Mouse (Mus musculus): Measurements from ENCODE around the gene Prkch. TPM values are rescaled to one million over a fixed set of nuclear protein-coding genes. Genes with fewer than 3 reads are reported as not detected.

Prkch gene
- polyA plus RNA-seq, 1 experiment = 12.5 TPM

- TF ChIP-seq CTCF (IDR thresholded peaks at IDR 0.05; ENCODE audit: extremely low read depth, insufficient read depth, insufficient read length, insufficient replicate concordance) (no peak), POLR2A (IDR thresholded peaks at IDR 0.05; ENCODE audit: low read depth, low read length) (no peak)
- Histone ChIP-seq H3K27ac (ENCODE audit: insufficient read depth, low read length) (0 out of 2 replicates have a peak overlapping the region, but pooled peaks have one; percentile 9), H3K27me3 (ENCODE audit: control insufficient read depth, insufficient read depth, low read length) (no peaks in the 10 kb centered on the region), H3K4me3 (ENCODE audit: extremely low read depth, insufficient read depth, insufficient read length) (no peak overlapping the region), H3K36me3 (ENCODE audit: control insufficient read depth, insufficient read depth, low read length) (no peaks in the 10 kb centered on the region), H3K4me1 (ENCODE audit: control insufficient read depth, insufficient read depth, insufficient read length) (peaks cover 6% of the 10 kb centered on the region; the same call in 1 of the 2 replicates)
- no peak for DNase-seq (ENCODE audit: low read depth in 1 of 2, low spot score in 2 of 2)
- WGBS = 89% methylated on average over 13 of the region's 13 CpGs
These were observed 101.3 kb downstream of the Prkch start for GRCm38 (mm10) chr12:73685875-73686274.

GRCm38 (mm10) chr12:73686456-73686855 is 101.9 kb downstream of the Prkch start:
- H3K4me3 ChIP-seq (ENCODE audit: extremely low read depth, insufficient read depth, insufficient read length) = no peak overlapping the region
- no peak for DNase-seq (ENCODE audit: low read depth in 1 of 2, low spot score in 2 of 2)
- peak overlapping the region; percentile 71; the same call in 1 of the 2 replicates for H3K27ac ChIP-seq (ENCODE audit: insufficient read depth, low read length)
- H3K27me3 ChIP-seq (ENCODE audit: control insufficient read depth, insufficient read depth, low read length) = no peaks in the 10 kb centered on the region
- no peak for TF ChIP-seq POLR2A (IDR thresholded peaks at IDR 0.05; ENCODE audit: low read depth, low read length)
- TF ChIP-seq CTCF (IDR thresholded peaks at IDR 0.05; ENCODE audit: extremely low read depth, insufficient read depth, insufficient read length, insufficient replicate concordance) = no peak
- H3K36me3 ChIP-seq (ENCODE audit: control insufficient read depth, insufficient read depth, low read length) = no peaks in the 10 kb centered on the region
- H3K4me1 ChIP-seq (ENCODE audit: control insufficient read depth, insufficient read depth, insufficient read length) = peaks cover 6% of the 10 kb centered on the region; the same call in 1 of the 2 replicates
- WGBS = 86% methylated on average over 5 of the region's 5 CpGs

- no peak for DNase-seq (ENCODE audit: low read depth in 1 of 2, low spot score in 2 of 2)
- no peak for TF ChIP-seq CTCF (IDR thresholded peaks at IDR 0.05; ENCODE audit: extremely low read depth, insufficient read depth, insufficient read length, insufficient replicate concordance)
- no peak for TF ChIP-seq POLR2A (IDR thresholded peaks at IDR 0.05; ENCODE audit: low read depth, low read length)
- H3K4me3 ChIP-seq (ENCODE audit: extremely low read depth, insufficient read depth, insufficient read length) = no peak overlapping the region
- WGBS = 38% methylated on average over 20 of the region's 20 CpGs
- no peaks in the 10 kb centered on the region for H3K27me3 ChIP-seq (ENCODE audit: control insufficient read depth, insufficient read depth, low read length)
- peak overlapping the region; percentile 71 for H3K27ac ChIP-seq (ENCODE audit: insufficient read depth, low read length)
- peaks cover 6% of the 10 kb centered on the region; the same call in 1 of the 2 replicates for H3K4me1 ChIP-seq (ENCODE audit: control insufficient read depth, insufficient read depth, insufficient read length)
- no peaks in the 10 kb centered on the region for H3K36me3 ChIP-seq (ENCODE audit: control insufficient read depth, insufficient read depth, low read length)
These were observed 102.8 kb downstream of the Prkch start for GRCm38 (mm10) chr12:73687077-73688035.

- H3K36me3 ChIP-seq (ENCODE audit: control insufficient read depth, insufficient read depth, low read length) = no peaks in the 10 kb centered on the region
- H3K27me3 ChIP-seq (ENCODE audit: control insufficient read depth, insufficient read depth, low read length) = no peaks in the 10 kb centered on the region
- H3K4me3 ChIP-seq (ENCODE audit: extremely low read depth, insufficient read depth, insufficient read length) = no peak overlapping the region
- TF ChIP-seq CTCF (IDR thresholded peaks at IDR 0.05; ENCODE audit: extremely low read depth, insufficient read depth, insufficient read length, insufficient replicate concordance) = no peak
- TF ChIP-seq POLR2A (IDR thresholded peaks at IDR 0.05; ENCODE audit: low read depth, low read length) = no peak
- WGBS = 26% methylated on average over 4 of the region's 4 CpGs
- no peaks in the 10 kb centered on the region; the same call in 1 of the 2 replicates for H3K4me1 ChIP-seq (ENCODE audit: control insufficient read depth, insufficient read depth, insufficient read length)
- no peak for DNase-seq (ENCODE audit: low read depth in 1 of 2, low spot score in 2 of 2)
- no peak overlapping the region for H3K27ac ChIP-seq (ENCODE audit: insufficient read depth, low read length)
These were observed 107.7 kb downstream of the Prkch start for GRCm38 (mm10) chr12:73692321-73692720.

GRCm38 (mm10) chr12:73693347-73693746 is 108.8 kb downstream of the Prkch start:
- H3K36me3 ChIP-seq (ENCODE audit: control insufficient read depth, insufficient read depth, low read length) = no peaks in the 10 kb centered on the region
- no peak overlapping the region for H3K27ac ChIP-seq (ENCODE audit: insufficient read depth, low read length)
- H3K4me3 ChIP-seq (ENCODE audit: extremely low read depth, insufficient read depth, insufficient read length) = no peak overlapping the region
- TF ChIP-seq POLR2A (IDR thresholded peaks at IDR 0.05; ENCODE audit: low read depth, low read length) = no peak
- TF ChIP-seq CTCF (IDR thresholded peaks at IDR 0.05; ENCODE audit: extremely low read depth, insufficient read depth, insufficient read length, insufficient replicate concordance) = peak; percentile 28; the same call in 1 of the 2 replicates
- peak in 1 of 2 experiments; percentile 44 for DNase-seq (ENCODE audit: low read depth in 1 of 2, low spot score in 2 of 2)
- H3K27me3 ChIP-seq (ENCODE audit: control insufficient read depth, insufficient read depth, low read length) = no peaks in the 10 kb centered on the region
- WGBS = 29% methylated on average over 4 of the region's 4 CpGs
- no peaks in the 10 kb centered on the region; the same call in 1 of the 2 replicates for H3K4me1 ChIP-seq (ENCODE audit: control insufficient read depth, insufficient read depth, insufficient read length)

- TF ChIP-seq POLR2A (IDR thresholded peaks at IDR 0.05; ENCODE audit: low read depth, low read length) (no peak), CTCF (IDR thresholded peaks at IDR 0.05; ENCODE audit: extremely low read depth, insufficient read depth, insufficient read length, insufficient replicate concordance) (no peak)
- no peak overlapping the region for H3K27ac ChIP-seq (ENCODE audit: insufficient read depth, low read length)
- DNase-seq (ENCODE audit: low read depth in 1 of 2, low spot score in 2 of 2) = no peak
- H3K4me3 ChIP-seq (ENCODE audit: extremely low read depth, insufficient read depth, insufficient read length) = no peak overlapping the region
- peaks cover under 1% of the 10 kb centered on the region; the same call in 1 of the 2 replicates for H3K4me1 ChIP-seq (ENCODE audit: control insufficient read depth, insufficient read depth, insufficient read length)
- 95% methylated on average over 13 of the region's 13 CpGs for WGBS
- H3K27me3 ChIP-seq (ENCODE audit: control insufficient read depth, insufficient read depth, low read length) = no peaks in the 10 kb centered on the region
- H3K36me3 ChIP-seq (ENCODE audit: control insufficient read depth, insufficient read depth, low read length) = no peaks in the 10 kb centered on the region
These were observed 110.1 kb downstream of the Prkch start for GRCm38 (mm10) chr12:73694690-73695089.

Data from spleen, adult 2 months (tissue).